Mouse (Mus musculus): Measurements from ENCODE around the gene Sdhb.

GRCm38 (mm10) chr4:140944961-140945442, 16.0 kb upstream of the Sdhb start:
- TF ChIP-seq CTCF (IDR thresholded peaks at IDR 0.05; ENCODE audit: borderline replicate concordance, insufficient read depth, low read length) (no peak), POLR2A (IDR thresholded peaks at IDR 0.05; ENCODE audit: low read depth, low read length) (no peak)
